Mouse (Mus musculus) myocyte (in vitro differentiated cells): ENCODE measurements at regions not wholly inside any gene's neighbourhood (a gene's known extent, or its start where the extent isn't known, plus 50 kb on each side); places are given as distances from the start of the nearest gene placed in this dataset.

Experiments used
- CEBPB ChIP-seq: IDR thresholded peaks from 2 replicates; pipeline ENCODE4 v1.6.1; 2011; ENCODE audit warnings: mild to moderate bottlenecking, moderate library complexity; ENCODE audit not compliant: poor library complexity, insufficient read depth, severe bottlenecking
- MAX ChIP-seq: IDR thresholded peaks from one replicate; pipeline ENCODE4 v1.6.1; 2011; ENCODE audit warnings: low read depth, mild to moderate bottlenecking, control low read depth
- POLR2A ChIP-seq: IDR thresholded peaks from one replicate; pipeline ENCODE4 v1.6.1; 2011; ENCODE audit warnings: low read depth, mild to moderate bottlenecking, control low read depth, moderate library complexity; ENCODE audit not compliant: insufficient read length

GRCm38 (mm10) chr8:115411756-115412155, 295.8 kb downstream of the Maf start:
- TF ChIP-seq MAX (no peak), POLR2A (no peak), CEBPB (no peak)
